Mouse (Mus musculus): Measurements from ENCODE around the gene Itga9. TPM values are rescaled to one million over a fixed set of nuclear protein-coding genes. Genes with fewer than 3 reads are reported as not detected.

Itga9 gene
- total and polyA plus RNA-seq, 2 experiments from 2014 or later = 10.7 to 61.5 TPM

GRCm38 (mm10) chr9:118901917-118902316 lies 295.4 kb downstream of the Itga9 start:
- H3K9ac ChIP-seq (replicated peaks; ENCODE audit: low read depth, low read length) = no peak overlapping the region
- H3K4me3 ChIP-seq (ENCODE audit: low read depth, low read length) = no peak overlapping the region
- TF ChIP-seq CTCF (IDR thresholded peaks at IDR 0.05; ENCODE audit: low read depth) (no peak), EP300 (IDR thresholded peaks at IDR 0.05; ENCODE audit: low read depth) (no peak)
- H3K36me3 ChIP-seq (replicated peaks; ENCODE audit: control insufficient read depth, insufficient read depth, low read length) = peaks cover 12% of the 10 kb centered on the region
- H3K27me3 ChIP-seq (ENCODE audit: control insufficient read depth, insufficient read depth, low read length) = no peaks in the 10 kb centered on the region
- no peaks in the 10 kb centered on the region for H3K4me1 ChIP-seq (ENCODE audit: control insufficient read depth, insufficient read depth)
- H3K9me3 ChIP-seq (replicated peaks; ENCODE audit: control insufficient read depth, low read length) = no peaks in the 10 kb centered on the region
- WGBS = 75% methylated on average over 6 of the region's 6 CpGs
- no peak overlapping the region for H3K4me2 ChIP-seq (ENCODE audit: low read depth, low read length)
- H3K27ac ChIP-seq (ENCODE audit: low read depth) = no peak overlapping the region
- no peak for DNase-seq (ENCODE audit: low spot score)
- no peak for ATAC-seq (ENCODE audit: insufficient read depth, low read depth)

GRCm38 (mm10) chr9:118907934-118908620 lies 301.6 kb downstream of the Itga9 start:
- Histone ChIP-seq H3K4me3 (ENCODE audit: low read depth, low read length) (no peak overlapping the region), H3K9ac (replicated peaks; ENCODE audit: low read depth, low read length) (no peak overlapping the region), H3K27ac (ENCODE audit: low read depth) (no peak overlapping the region), H3K4me2 (ENCODE audit: low read depth, low read length) (no peak overlapping the region), H3K9me3 (replicated peaks; ENCODE audit: control insufficient read depth, low read length) (no peaks in the 10 kb centered on the region; the same call in 1 of the 2 replicates), H3K27me3 (ENCODE audit: control insufficient read depth, insufficient read depth, low read length) (no peaks in the 10 kb centered on the region; the same call in 1 of the 2 replicates), H3K36me3 (replicated peaks; ENCODE audit: control insufficient read depth, insufficient read depth, low read length) (no peaks in the 10 kb centered on the region), H3K4me1 (ENCODE audit: control insufficient read depth, insufficient read depth) (no peaks in the 10 kb centered on the region)
- WGBS = 51% methylated on average over 18 of the region's 18 CpGs
- TF ChIP-seq EP300 (IDR thresholded peaks at IDR 0.05; ENCODE audit: low read depth) = no peak
- peak; percentile 95 for TF ChIP-seq CTCF (IDR thresholded peaks at IDR 0.05; ENCODE audit: low read depth)
- DNase-seq (ENCODE audit: low spot score) (peak; percentile 67), ATAC-seq (ENCODE audit: insufficient read depth, low read depth) (peak; percentile 72)

- Histone ChIP-seq H3K27me3 (ENCODE audit: control insufficient read depth, insufficient read depth, low read length) (no peaks in the 10 kb centered on the region), H3K4me3 (ENCODE audit: low read depth, low read length) (no peak overlapping the region), H3K27ac (ENCODE audit: low read depth) (no peak overlapping the region), H3K9me3 (replicated peaks; ENCODE audit: control insufficient read depth, low read length) (no peaks in the 10 kb centered on the region; the same call in 1 of the 2 replicates), H3K4me2 (ENCODE audit: low read depth, low read length) (no peak overlapping the region), H3K36me3 (replicated peaks; ENCODE audit: control insufficient read depth, insufficient read depth, low read length) (no peaks in the 10 kb centered on the region), H3K9ac (replicated peaks; ENCODE audit: low read depth, low read length) (no peak overlapping the region), H3K4me1 (ENCODE audit: control insufficient read depth, insufficient read depth) (no peaks in the 10 kb centered on the region)
- WGBS = 90% methylated on average over 9 of the region's 9 CpGs
- ATAC-seq (ENCODE audit: insufficient read depth, low read depth) (no peak), DNase-seq (ENCODE audit: low spot score) (no peak)
- no peak for TF ChIP-seq CTCF (IDR thresholded peaks at IDR 0.05; ENCODE audit: low read depth)
These were observed 306.6 kb downstream of the Itga9 start for GRCm38 (mm10) chr9:118913048-118913447.

DNA sequence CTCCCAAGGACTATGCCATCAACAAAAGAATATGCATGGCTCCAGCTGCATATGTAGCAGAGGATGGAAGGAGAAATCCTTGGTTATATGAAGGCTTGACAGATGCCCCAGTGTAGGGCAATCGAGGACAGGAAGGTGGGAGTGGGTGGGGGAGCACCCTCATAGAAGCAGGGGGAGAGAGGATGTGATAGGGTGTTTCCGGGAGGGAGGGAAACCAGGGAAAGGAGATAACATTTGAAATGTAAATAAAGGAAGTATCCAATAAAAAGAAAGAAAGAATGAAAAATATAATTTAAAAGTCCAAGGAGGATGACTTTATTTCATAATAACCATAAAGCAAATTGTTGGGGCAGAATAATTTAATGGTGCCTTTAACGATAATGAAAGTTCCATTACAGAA lies 307.1 kb downstream of the Itga9 start:
- Histone ChIP-seq H3K36me3 (replicated peaks; ENCODE audit: control insufficient read depth, insufficient read depth, low read length) (no peaks in the 10 kb centered on the region), H3K4me1 (ENCODE audit: control insufficient read depth, insufficient read depth) (no peaks in the 10 kb centered on the region), H3K9ac (replicated peaks; ENCODE audit: low read depth, low read length) (no peak overlapping the region), H3K27me3 (ENCODE audit: control insufficient read depth, insufficient read depth, low read length) (no peaks in the 10 kb centered on the region), H3K4me3 (ENCODE audit: low read depth, low read length) (no peak overlapping the region), H3K4me2 (ENCODE audit: low read depth, low read length) (no peak overlapping the region), H3K27ac (ENCODE audit: low read depth) (no peak overlapping the region), H3K9me3 (replicated peaks; ENCODE audit: control insufficient read depth, low read length) (no peaks in the 10 kb centered on the region; the same call in 1 of the 2 replicates)
- ATAC-seq (ENCODE audit: insufficient read depth, low read depth) (no peak), DNase-seq (ENCODE audit: low spot score) (no peak)
- TF ChIP-seq EP300 (IDR thresholded peaks at IDR 0.05; ENCODE audit: low read depth) (no peak), CTCF (IDR thresholded peaks at IDR 0.05; ENCODE audit: low read depth) (no peak)
- WGBS = 66% methylated on average over 3 of the region's 3 CpGs

GRCm38 (mm10) chr9:118914589-118914988 lies 308.1 kb downstream of the Itga9 start:
- TF ChIP-seq CTCF (IDR thresholded peaks at IDR 0.05; ENCODE audit: low read depth) (no peak), EP300 (IDR thresholded peaks at IDR 0.05; ENCODE audit: low read depth) (no peak)
- Histone ChIP-seq H3K9me3 (replicated peaks; ENCODE audit: control insufficient read depth, low read length) (no peaks in the 10 kb centered on the region; the same call in 1 of the 2 replicates), H3K4me2 (ENCODE audit: low read depth, low read length) (no peak overlapping the region), H3K27ac (ENCODE audit: low read depth) (no peak overlapping the region), H3K36me3 (replicated peaks; ENCODE audit: control insufficient read depth, insufficient read depth, low read length) (no peaks in the 10 kb centered on the region), H3K4me1 (ENCODE audit: control insufficient read depth, insufficient read depth) (no peaks in the 10 kb centered on the region), H3K27me3 (ENCODE audit: control insufficient read depth, insufficient read depth, low read length) (no peaks in the 10 kb centered on the region), H3K9ac (replicated peaks; ENCODE audit: low read depth, low read length) (no peak overlapping the region), H3K4me3 (ENCODE audit: low read depth, low read length) (no peak overlapping the region)
- no peak for ATAC-seq (ENCODE audit: insufficient read depth, low read depth)
- no peak for DNase-seq (ENCODE audit: low spot score)
- 56% methylated on average over 8 of the region's 8 CpGs for WGBS

DNA sequence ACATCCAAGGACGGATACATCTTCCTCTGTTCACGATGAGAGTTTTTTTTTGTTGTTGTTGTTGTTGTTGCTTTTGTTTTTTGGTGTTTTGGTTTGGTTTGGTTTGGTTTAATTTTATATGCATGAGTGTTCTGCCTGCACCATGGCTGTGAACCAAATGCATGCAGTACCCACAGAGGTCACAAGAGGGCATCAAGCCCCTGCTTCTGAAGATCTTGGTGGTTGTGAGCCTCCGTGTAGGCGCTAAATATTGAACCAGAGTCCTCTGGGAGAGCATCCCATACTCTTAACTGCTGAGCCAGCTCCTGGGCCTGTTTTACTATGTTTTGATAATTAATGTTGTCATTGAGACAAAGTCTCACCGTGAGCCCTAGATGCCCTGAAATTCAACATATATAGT lies 308.8 kb downstream of the Itga9 start:
- H3K4me3 ChIP-seq (ENCODE audit: low read depth, low read length) = no peak overlapping the region
- no peak overlapping the region for H3K9ac ChIP-seq (replicated peaks; ENCODE audit: low read depth, low read length)
- no peak for DNase-seq (ENCODE audit: low spot score)

More for the DNA sequence above, 308.8 kb downstream of the Itga9 start:
- H3K4me1 ChIP-seq (ENCODE audit: control insufficient read depth, insufficient read depth) = no peaks in the 10 kb centered on the region
- no peaks in the 10 kb centered on the region for H3K36me3 ChIP-seq (replicated peaks; ENCODE audit: control insufficient read depth, insufficient read depth, low read length)
- no peak overlapping the region for H3K4me2 ChIP-seq (ENCODE audit: low read depth, low read length)
- TF ChIP-seq EP300 (IDR thresholded peaks at IDR 0.05; ENCODE audit: low read depth) (no peak), CTCF (IDR thresholded peaks at IDR 0.05; ENCODE audit: low read depth) (peak; percentile 56)
- no peak overlapping the region for H3K27ac ChIP-seq (ENCODE audit: low read depth)
- no peaks in the 10 kb centered on the region for H3K27me3 ChIP-seq (ENCODE audit: control insufficient read depth, insufficient read depth, low read length)
- no peak for ATAC-seq (ENCODE audit: insufficient read depth, low read depth)
- 62% methylated on average over 5 of the region's 5 CpGs for WGBS
- H3K9me3 ChIP-seq (replicated peaks; ENCODE audit: control insufficient read depth, low read length) = no peaks in the 10 kb centered on the region; the same call in 1 of the 2 replicates

Measured in heart, postnatal 0 days (tissue).